Mouse (Mus musculus): ENCODE measurements around the gene Ttll9. TPM values are rescaled to one million over a fixed set of nuclear protein-coding genes. Genes with fewer than 3 reads are reported as not detected.

Gene Ttll9
- polyA plus RNA-seq, 1 experiment from 2014 or later: 6.4 TPM

- no peaks in the 10 kb centered on the region for H3K4me1 ChIP-seq (ENCODE audit: control insufficient read depth, insufficient read depth, low read length)
- H3K27me3 ChIP-seq (ENCODE audit: control insufficient read depth, insufficient read depth, low read length): no peaks in the 10 kb centered on the region
- no peaks in the 10 kb centered on the region for H3K36me3 ChIP-seq (ENCODE audit: control insufficient read depth, insufficient read depth, low read length)
- H3K4me3 ChIP-seq (ENCODE audit: low read depth, low read length): no peak overlapping the region
- H3K4me2 ChIP-seq (ENCODE audit: low read depth, low read length): no peak overlapping the region
- no peak overlapping the region for H3K27ac ChIP-seq (ENCODE audit: low read depth, low read length)
- no peak for ATAC-seq (ENCODE audit: low read depth)
- no peak overlapping the region for H3K9ac ChIP-seq (replicated peaks; ENCODE audit: low read depth, low read length)
- H3K9me3 ChIP-seq (ENCODE audit: control insufficient read depth, low read length): no peaks in the 10 kb centered on the region
- WGBS: 65% methylated on average over 4 of the region's 4 CpGs
Observed at GRCm38 (mm10) chr2:152997046-152997445, 34.8 kb downstream of the Ttll9 start.

DNA sequence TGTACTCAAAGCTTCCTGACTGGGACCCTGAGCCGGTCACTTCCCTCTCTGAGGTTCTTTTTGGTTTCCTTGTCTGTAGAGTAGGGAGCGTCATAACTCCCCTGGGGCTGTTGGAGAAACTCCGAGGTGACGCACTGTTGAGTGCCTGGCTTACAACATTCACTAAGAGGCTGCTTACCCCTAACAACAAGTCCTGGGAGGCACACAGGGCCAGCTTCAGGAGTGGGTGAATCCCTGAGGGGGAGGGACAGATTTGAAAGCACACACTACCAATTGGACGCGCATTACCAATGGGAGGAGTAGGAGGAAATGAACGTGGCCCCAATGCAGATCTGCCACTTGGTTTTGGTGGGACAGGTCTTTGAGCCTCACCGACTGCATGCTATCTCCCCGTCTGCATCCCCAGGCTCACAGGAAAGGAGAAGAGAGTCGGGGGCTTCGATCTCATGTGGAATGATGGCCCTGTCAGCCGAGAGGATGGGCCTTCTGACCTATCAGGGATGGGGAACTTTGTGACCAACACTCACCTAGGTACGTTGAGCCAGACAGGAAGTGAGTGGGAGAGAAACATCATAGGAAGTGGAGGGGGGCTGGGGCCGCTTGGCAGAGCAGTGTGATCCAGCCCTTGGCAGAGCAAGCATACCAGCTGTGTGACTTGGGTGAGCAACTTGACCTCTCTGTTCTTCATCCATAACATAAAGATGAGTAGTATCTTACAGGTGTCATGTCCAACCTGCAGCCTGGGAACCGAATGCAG is 40.4 kb downstream of the Ttll9 start:
- Histone ChIP-seq H3K27me3 (ENCODE audit: control insufficient read depth, insufficient read depth, low read length) (no peaks in the 10 kb centered on the region), H3K4me2 (ENCODE audit: low read depth, low read length) (no peak overlapping the region), H3K36me3 (ENCODE audit: control insufficient read depth, insufficient read depth, low read length) (peaks cover 9% of the 10 kb centered on the region; the same call in 1 of the 2 replicates), H3K9me3 (ENCODE audit: control insufficient read depth, low read length) (no peaks in the 10 kb centered on the region), H3K9ac (replicated peaks; ENCODE audit: low read depth, low read length) (no peak overlapping the region), H3K27ac (ENCODE audit: low read depth, low read length) (no peak overlapping the region), H3K4me3 (ENCODE audit: low read depth, low read length) (no peak overlapping the region), H3K4me1 (ENCODE audit: control insufficient read depth, insufficient read depth, low read length) (no peaks in the 10 kb centered on the region)
- no peak for ATAC-seq (ENCODE audit: low read depth)
- 85% methylated on average over 15 of the region's 15 CpGs for WGBS

DNA sequence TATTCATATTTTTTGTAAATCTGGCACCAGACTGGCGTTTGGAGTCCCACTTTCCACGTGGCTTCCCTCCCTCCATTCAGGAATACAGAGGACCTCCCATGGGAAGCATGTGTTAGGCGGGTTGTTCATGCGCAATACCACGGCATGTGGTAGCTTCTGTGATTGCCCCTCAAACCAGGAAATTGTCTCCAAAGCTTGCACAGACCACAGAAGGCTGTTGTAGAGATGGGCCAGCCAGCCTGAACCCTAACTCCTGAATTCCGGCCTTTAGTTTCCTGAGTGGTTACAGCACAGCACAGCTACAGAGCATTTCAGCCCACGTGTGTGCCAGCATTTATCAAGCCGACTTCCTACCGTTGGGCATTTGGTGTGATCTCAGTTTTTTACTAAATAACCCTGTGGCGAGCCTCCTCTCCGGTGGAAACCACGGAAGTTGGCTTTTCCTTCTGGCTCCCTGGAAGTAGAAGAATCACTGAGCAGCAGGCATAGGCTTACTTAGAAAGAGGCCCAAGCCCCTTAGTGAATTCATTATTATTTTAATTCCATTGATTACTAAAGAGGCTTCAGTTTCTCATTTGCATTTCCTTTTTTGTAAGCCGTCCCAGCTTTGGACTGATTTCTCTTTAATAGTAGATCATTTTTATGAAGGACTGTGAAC is 41.5 kb downstream of the Ttll9 start:
- H3K36me3 ChIP-seq (ENCODE audit: control insufficient read depth, insufficient read depth, low read length): peaks cover 16% of the 10 kb centered on the region
- ATAC-seq (ENCODE audit: low read depth): no peak
- H3K4me1 ChIP-seq (ENCODE audit: control insufficient read depth, insufficient read depth, low read length): no peaks in the 10 kb centered on the region
- no peak overlapping the region for H3K4me3 ChIP-seq (ENCODE audit: low read depth, low read length)
- H3K27ac ChIP-seq (ENCODE audit: low read depth, low read length): no peak overlapping the region
- H3K9me3 ChIP-seq (ENCODE audit: control insufficient read depth, low read length): no peaks in the 10 kb centered on the region
- no peak overlapping the region for H3K9ac ChIP-seq (replicated peaks; ENCODE audit: low read depth, low read length)
- no peak overlapping the region for H3K4me2 ChIP-seq (ENCODE audit: low read depth, low read length)
- 48% methylated on average over 13 of the region's 13 CpGs for WGBS
- H3K27me3 ChIP-seq (ENCODE audit: control insufficient read depth, insufficient read depth, low read length): no peaks in the 10 kb centered on the region

DNA sequence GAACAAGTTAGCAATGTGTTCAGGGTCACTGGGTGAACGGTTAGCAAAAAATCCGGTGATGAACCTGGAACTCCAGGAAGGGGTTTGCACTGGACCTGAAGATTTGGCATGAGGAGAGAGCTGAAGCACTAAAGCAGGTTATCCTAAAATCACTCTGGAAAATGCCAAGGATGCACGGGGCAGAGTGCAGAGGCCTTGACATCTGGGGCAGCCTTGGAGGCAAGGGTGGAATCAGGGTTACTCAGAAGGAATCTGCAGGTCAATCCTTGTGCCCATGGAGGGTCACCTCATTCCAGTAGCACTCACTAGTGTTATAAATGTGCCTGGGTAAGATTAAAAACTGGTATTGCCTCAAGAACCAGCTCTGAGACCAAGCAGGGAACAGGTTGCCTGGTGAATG is 43.7 kb downstream of the Ttll9 start:
- Histone ChIP-seq H3K9ac (replicated peaks; ENCODE audit: low read depth, low read length) (no peak overlapping the region), H3K9me3 (ENCODE audit: control insufficient read depth, low read length) (no peaks in the 10 kb centered on the region), H3K4me3 (ENCODE audit: low read depth, low read length) (no peak overlapping the region), H3K27me3 (ENCODE audit: control insufficient read depth, insufficient read depth, low read length) (no peaks in the 10 kb centered on the region), H3K4me2 (ENCODE audit: low read depth, low read length) (no peak overlapping the region), H3K36me3 (ENCODE audit: control insufficient read depth, insufficient read depth, low read length) (peaks cover 38% of the 10 kb centered on the region), H3K27ac (ENCODE audit: low read depth, low read length) (no peak overlapping the region), H3K4me1 (ENCODE audit: control insufficient read depth, insufficient read depth, low read length) (no peaks in the 10 kb centered on the region)
- WGBS: 88% methylated on average over 3 of the region's 3 CpGs
- ATAC-seq (ENCODE audit: low read depth): no peak

- no peak for ATAC-seq (ENCODE audit: low read depth)
- H3K9me3 ChIP-seq (ENCODE audit: control insufficient read depth, low read length): no peaks in the 10 kb centered on the region
- H3K27ac ChIP-seq (ENCODE audit: low read depth, low read length): no peak overlapping the region
- H3K9ac ChIP-seq (replicated peaks; ENCODE audit: low read depth, low read length): no peak overlapping the region
- no peak overlapping the region for H3K4me3 ChIP-seq (ENCODE audit: low read depth, low read length)
- no peaks in the 10 kb centered on the region for H3K27me3 ChIP-seq (ENCODE audit: control insufficient read depth, insufficient read depth, low read length)
- peaks cover 56% of the 10 kb centered on the region for H3K36me3 ChIP-seq (ENCODE audit: control insufficient read depth, insufficient read depth, low read length)
- 88% methylated on average over 12 of the region's 12 CpGs for WGBS
- H3K4me1 ChIP-seq (ENCODE audit: control insufficient read depth, insufficient read depth, low read length): peaks cover 7% of the 10 kb centered on the region
- no peak overlapping the region for H3K4me2 ChIP-seq (ENCODE audit: low read depth, low read length)
Observed at GRCm38 (mm10) chr2:153009192-153009973, 47.1 kb downstream of the Ttll9 start.

DNA sequence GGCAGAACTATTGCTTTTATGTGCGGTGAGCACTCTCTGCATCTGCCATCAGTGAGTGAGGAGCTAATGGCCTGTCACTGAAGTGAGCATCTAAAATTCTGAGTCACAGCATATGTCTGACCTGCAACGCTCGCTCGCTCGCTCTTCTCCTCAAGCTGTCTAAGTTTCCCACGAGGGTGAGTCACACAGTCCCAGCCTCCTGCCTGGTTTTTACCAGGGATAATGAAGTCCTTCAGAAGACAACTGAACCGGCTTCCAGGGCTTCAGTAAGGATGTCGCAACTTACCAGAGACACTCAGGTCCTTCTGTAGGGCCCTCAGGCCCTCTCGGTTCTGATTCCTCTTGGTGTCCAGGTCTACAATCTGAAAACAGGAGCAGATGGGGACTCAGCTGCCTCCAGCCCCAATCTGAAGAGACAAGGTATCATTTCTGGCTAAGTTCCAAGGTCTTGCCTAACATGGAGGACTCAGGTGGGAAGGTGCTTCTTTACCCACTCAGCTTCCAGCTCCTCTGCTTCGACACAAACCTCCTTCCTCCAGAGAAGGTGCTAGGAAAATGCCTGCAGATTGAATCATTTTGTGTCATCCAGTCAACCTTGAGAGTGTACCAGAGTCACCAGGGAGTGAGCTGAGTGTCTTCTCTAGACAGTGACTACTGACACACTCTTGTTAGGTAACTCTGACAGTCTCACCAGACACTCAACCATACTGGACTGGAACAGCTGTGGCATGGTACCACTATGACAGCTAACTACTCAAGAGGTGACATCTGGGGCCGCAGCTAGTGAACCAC is 51.6 kb downstream of the Ttll9 start:
- Histone ChIP-seq H3K27ac (ENCODE audit: low read depth, low read length) (no peak overlapping the region), H3K9ac (replicated peaks; ENCODE audit: low read depth, low read length) (no peak overlapping the region; the same call in 1 of the 2 replicates), H3K4me3 (ENCODE audit: low read depth, low read length) (peak overlapping the region; percentile 89), H3K9me3 (ENCODE audit: control insufficient read depth, low read length) (no peaks in the 10 kb centered on the region), H3K36me3 (ENCODE audit: control insufficient read depth, insufficient read depth, low read length) (peaks cover 38% of the 10 kb centered on the region), H3K4me2 (ENCODE audit: low read depth, low read length) (peak overlapping the region; percentile 67), H3K4me1 (ENCODE audit: control insufficient read depth, insufficient read depth, low read length) (peaks cover 8% of the 10 kb centered on the region), H3K27me3 (ENCODE audit: control insufficient read depth, insufficient read depth, low read length) (no peaks in the 10 kb centered on the region)
- 94% methylated on average over 11 of the region's 11 CpGs for WGBS
- no peak for ATAC-seq (ENCODE audit: low read depth)

DNA sequence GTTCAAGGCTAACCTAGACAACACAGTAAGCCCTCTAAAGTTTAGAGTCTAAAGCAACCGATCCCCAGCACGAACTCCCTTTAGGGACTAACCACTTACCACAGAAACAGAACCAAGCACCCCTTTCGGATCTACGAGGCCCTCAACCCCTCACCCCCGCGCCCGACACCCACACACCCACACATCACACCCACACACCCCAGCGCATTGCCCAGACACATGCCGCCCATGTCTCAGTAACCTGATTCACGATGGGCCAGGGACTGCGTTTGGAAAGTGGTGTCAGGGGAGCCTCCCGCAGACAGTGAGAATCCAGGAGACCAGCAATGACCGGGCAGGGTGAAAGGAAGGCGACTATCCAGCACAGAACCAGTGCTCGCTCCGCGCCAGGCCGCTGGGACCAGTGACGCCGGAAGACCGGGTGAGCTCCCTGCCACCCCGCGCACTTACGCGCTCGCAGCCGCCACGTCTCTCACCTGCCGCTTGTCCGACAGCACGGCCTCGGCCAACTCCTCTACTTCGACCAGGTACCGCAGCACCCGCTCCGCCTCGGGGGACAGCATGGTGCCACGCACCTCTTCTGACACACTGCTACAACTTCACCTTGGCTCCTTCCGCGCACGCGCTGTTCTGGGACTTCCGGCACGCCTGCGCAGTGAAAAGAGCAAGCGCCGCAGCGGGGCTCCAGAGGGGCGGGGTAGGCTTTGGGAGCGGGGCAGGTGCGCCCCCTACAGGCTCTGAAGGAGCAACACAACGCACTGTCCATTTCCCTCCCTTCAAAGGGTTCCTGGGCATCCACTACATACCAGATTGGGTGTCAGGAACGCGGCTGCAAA is 52.7 kb downstream of the Ttll9 start, which contains the start of gene Pdrg1:
TSS of gene Pdrg1 (minus strand) at position 670 of the 836 bp plus-strand sequence.
- H3K4me3 ChIP-seq (ENCODE audit: low read depth, low read length): peak within 1 kb of the TSS; percentile 89
- peak within 1 kb of the TSS; percentile 67 for H3K4me2 ChIP-seq (ENCODE audit: low read depth, low read length)
- H3K36me3 ChIP-seq (ENCODE audit: control insufficient read depth, insufficient read depth, low read length): peaks cover 28% of the 10 kb centered on the region
- no peaks in the 10 kb centered on the region for H3K27me3 ChIP-seq (ENCODE audit: control insufficient read depth, insufficient read depth, low read length)
- H3K9ac ChIP-seq (replicated peaks; ENCODE audit: low read depth, low read length): peak within 1 kb of the TSS; percentile 70
- WGBS: 1% methylated on average over 54 of the region's 54 CpGs
- H3K4me1 ChIP-seq (ENCODE audit: control insufficient read depth, insufficient read depth, low read length): peaks cover 8% of the 10 kb centered on the region
- H3K27ac ChIP-seq (ENCODE audit: low read depth, low read length): peak within 1 kb of the TSS; percentile 46
- ATAC-seq (ENCODE audit: low read depth): peak; percentile 94
- H3K9me3 ChIP-seq (ENCODE audit: control insufficient read depth, low read length): no peaks in the 10 kb centered on the region

DNA sequence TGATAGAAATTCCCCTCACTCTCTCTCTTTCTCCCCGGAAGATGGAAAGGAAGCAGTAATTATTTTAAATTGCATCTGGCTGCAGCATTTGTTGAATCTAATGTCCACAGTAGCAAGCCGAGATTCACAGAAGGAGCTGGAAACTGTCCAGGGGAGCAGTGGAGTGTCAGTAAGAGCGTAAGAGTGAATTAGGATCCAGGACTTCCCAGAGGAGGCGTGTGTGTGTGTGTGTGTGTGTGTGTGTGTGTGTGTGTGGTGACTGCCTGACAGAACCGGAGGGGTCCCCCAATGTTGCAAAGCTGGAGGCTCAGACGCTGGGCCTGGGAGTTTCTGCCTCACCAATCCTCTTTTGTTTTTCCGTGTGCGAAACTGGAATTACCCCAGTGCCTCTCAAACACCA is 53.5 kb downstream of the Ttll9 start:
- ATAC-seq (ENCODE audit: low read depth): peak; percentile 53; the same call in 1 of the 2 replicates
- WGBS: 34% methylated on average over 8 of the region's 8 CpGs

More for the DNA sequence above, 53.5 kb downstream of the Ttll9 start:
- H3K36me3 ChIP-seq (ENCODE audit: control insufficient read depth, insufficient read depth, low read length): peaks cover 19% of the 10 kb centered on the region
- peak overlapping the region; percentile 67 for H3K4me2 ChIP-seq (ENCODE audit: low read depth, low read length)
- H3K4me3 ChIP-seq (ENCODE audit: low read depth, low read length): no peak overlapping the region; the same call in 1 of the 2 replicates
- H3K27me3 ChIP-seq (ENCODE audit: control insufficient read depth, insufficient read depth, low read length): no peaks in the 10 kb centered on the region
- peak overlapping the region; percentile 46 for H3K27ac ChIP-seq (ENCODE audit: low read depth, low read length)
- no peaks in the 10 kb centered on the region for H3K9me3 ChIP-seq (ENCODE audit: control insufficient read depth, low read length)
- H3K4me1 ChIP-seq (ENCODE audit: control insufficient read depth, insufficient read depth, low read length): peaks cover 8% of the 10 kb centered on the region
- H3K9ac ChIP-seq (replicated peaks; ENCODE audit: low read depth, low read length): peak overlapping the region; percentile 70; the same call in 1 of the 2 replicates
